Mouse (Mus musculus) heart, adult 2 months (tissue): Measurements from ENCODE around the gene Ccdc78.

ENCODE experiments used
- CTCF ChIP-seq: fragments of 200-600 bp; IDR thresholded peaks from 2 replicates; pipeline ENCODE4 v1.8.1; 2022; ENCODE audit warnings: antibody characterized with exemption, mild to moderate bottlenecking, moderate library complexity
- POLR2A ChIP-seq: fragments of 200-500 bp; IDR thresholded peaks from 2 replicates; pipeline ENCODE4 v1.6.1; 2011; ENCODE audit warnings: mild to moderate bottlenecking, low read depth, low read length, control low read depth; ENCODE audit not compliant: insufficient read depth

- no peak for TF ChIP-seq CTCF
- no peak for TF ChIP-seq POLR2A
Measured at GRCm38 (mm10) chr17:25833961-25834594, 47.7 kb downstream of the Ccdc78 start.
